In genomic region chr3:104616155-104616554, GRCm38 (mm10) we compare ENCODE assay signal across 10 mouse cellular contexts. TPM values are rescaled to one million over a fixed set of nuclear protein-coding genes. Genes with fewer than 3 reads are reported as not detected.
DNase-seq lines count a peak whose midpoint lies in the region; ATAC-seq and TF ChIP-seq lines count a peak whose summit lies in the region.
"Had no signal": no experiment of that assay in that cellular context is flagged by ENCODE, and none has a peak within 500 bp of the region (broad histone marks: within the 10 kb centered on the region; RNA-seq: fewer than 3 reads in every experiment).

No protein-coding gene starts in this region.

- no peak overlapping the region for H3K9ac ChIP-seq in hindbrain, embryonic 15.5 days
- no peak overlapping the region for H3K9ac ChIP-seq in hindbrain, postnatal 0 days (replicated peaks; ENCODE audit: low read length)
- no peak overlapping the region for H3K9ac ChIP-seq in neural tube, embryonic 13.5 days
- no peak overlapping the region for H3K9ac ChIP-seq in hindbrain, embryonic 11.5 days (ENCODE audit: low read depth, low read length)
- H3K9ac ChIP-seq: limb, embryonic 15.5 days had no signal

- no peak for TF ChIP-seq CTCF in hindbrain, postnatal 0 days (IDR thresholded peaks at IDR 0.05; ENCODE audit: low read depth)

- H3K4me1 ChIP-seq in hindbrain, embryonic 15.5 days (replicated peaks) = peaks cover 5% of the 10 kb centered on the region; the same call in 1 of the 2 replicates
- no peaks in the 10 kb centered on the region for H3K4me1 ChIP-seq in hindbrain, postnatal 0 days (ENCODE audit: insufficient read depth, low read length)
- H3K4me1 ChIP-seq in neural tube, embryonic 13.5 days (replicated peaks) = peaks cover 8% of the 10 kb centered on the region
- H3K4me1 ChIP-seq in hindbrain, embryonic 11.5 days (replicated peaks; ENCODE audit: control insufficient read depth, insufficient read depth, low read length) = no peaks in the 10 kb centered on the region

- no peaks in the 10 kb centered on the region for H3K27me3 ChIP-seq in hindbrain, embryonic 15.5 days
- H3K27me3 ChIP-seq in hindbrain, postnatal 0 days (ENCODE audit: insufficient read depth, low read length) = no peaks in the 10 kb centered on the region
- no peaks in the 10 kb centered on the region for H3K27me3 ChIP-seq in neural tube, embryonic 13.5 days
- no peaks in the 10 kb centered on the region for H3K27me3 ChIP-seq in hindbrain, embryonic 11.5 days (ENCODE audit: control insufficient read depth, insufficient read depth, low read length)
- H3K27me3 ChIP-seq: limb, embryonic 15.5 days had no signal

- DNase-seq in hindbrain, postnatal 0 days (ENCODE audit: low spot score) = no peak
- no peak for DNase-seq in embryo, embryonic 11 days
- no peak for DNase-seq in heart, postnatal 4 days
- DNase-seq in hindbrain, embryonic 11.5 days (ENCODE audit: low spot score) = no peak

- no peak overlapping the region for H3K4me3 ChIP-seq in hindbrain, embryonic 15.5 days
- no peak overlapping the region for H3K4me3 ChIP-seq in hindbrain, postnatal 0 days (ENCODE audit: low read length)
- no peak overlapping the region for H3K4me3 ChIP-seq in neural tube, embryonic 13.5 days
- no peak overlapping the region for H3K4me3 ChIP-seq in hindbrain, embryonic 11.5 days (ENCODE audit: low read depth, low read length)
- H3K4me3 ChIP-seq: forebrain, embryonic 10.5 days; limb, embryonic 15.5 days had no signal

- no peak overlapping the region for H3K27ac ChIP-seq in hindbrain, embryonic 15.5 days (replicated peaks)
- no peak overlapping the region for H3K27ac ChIP-seq in hindbrain, postnatal 0 days
- H3K27ac ChIP-seq in neural tube, embryonic 13.5 days (replicated peaks) = no peak overlapping the region
- H3K27ac ChIP-seq in hindbrain, embryonic 11.5 days (ENCODE audit: low read depth, low read length) = no peak overlapping the region
- H3K27ac ChIP-seq: forebrain, embryonic 10.5 days; limb, embryonic 15.5 days had no signal

- 57% methylated on average over 8 of the region's 8 CpGs for WGBS in hindbrain, embryonic 15.5 days
- 48% methylated on average over 8 of the region's 8 CpGs for WGBS in hindbrain, postnatal 0 days
- 46% methylated on average over 8 of the region's 8 CpGs for WGBS in neural tube, embryonic 13.5 days
- WGBS in hindbrain, embryonic 11.5 days = 57% methylated on average over 8 of the region's 8 CpGs

- no peak overlapping the region for H3K4me2 ChIP-seq in hindbrain, embryonic 15.5 days
- no peak overlapping the region for H3K4me2 ChIP-seq in hindbrain, postnatal 0 days (ENCODE audit: low read depth, low read length)
- peak overlapping the region; percentile 31 for H3K4me2 ChIP-seq in neural tube, embryonic 13.5 days
- H3K4me2 ChIP-seq in hindbrain, embryonic 11.5 days (replicated peaks; ENCODE audit: low read depth, low read length) = no peak overlapping the region
- H3K4me2 ChIP-seq: limb, embryonic 15.5 days had no signal

- H3K9me3 ChIP-seq in hindbrain, embryonic 15.5 days = no peaks in the 10 kb centered on the region
- H3K9me3 ChIP-seq in hindbrain, postnatal 0 days (ENCODE audit: low read length) = no peaks in the 10 kb centered on the region
- H3K9me3 ChIP-seq in neural tube, embryonic 13.5 days = no peaks in the 10 kb centered on the region
- no peaks in the 10 kb centered on the region for H3K9me3 ChIP-seq in hindbrain, embryonic 11.5 days (ENCODE audit: control insufficient read depth, low read length)
- H3K9me3 ChIP-seq: forebrain, embryonic 10.5 days; limb, embryonic 15.5 days had no signal

- 0 out of 2 replicates have a peak, but pooled peaks have one; percentile 42 for ATAC-seq in hindbrain, embryonic 15.5 days (ENCODE audit: low FRiP score, low read depth)
- ATAC-seq in hindbrain, postnatal 0 days = no peak
- ATAC-seq in CD4-positive, CD25-positive, alpha-beta regulatory T cell, adult 4 months = peak; percentile 95
- peak; percentile 89 for ATAC-seq in frontal cortex, adult (ENCODE audit: low TSS enrichment)
- ATAC-seq in neural tube, embryonic 13.5 days (ENCODE audit: low read depth) = peak; percentile 81
- no peak for ATAC-seq in hindbrain, embryonic 11.5 days (ENCODE audit: low FRiP score)

- H3K36me3 ChIP-seq in hindbrain, embryonic 15.5 days = no peaks in the 10 kb centered on the region
- no peaks in the 10 kb centered on the region for H3K36me3 ChIP-seq in hindbrain, postnatal 0 days (ENCODE audit: insufficient read depth, low read length)
- no peaks in the 10 kb centered on the region for H3K36me3 ChIP-seq in neural tube, embryonic 13.5 days
- H3K36me3 ChIP-seq in hindbrain, embryonic 11.5 days (ENCODE audit: control insufficient read depth, insufficient read depth, low read length) = no peaks in the 10 kb centered on the region
- H3K36me3 ChIP-seq: forebrain, embryonic 10.5 days; limb, embryonic 15.5 days had no signal

RNA-seq across cellular contexts. Expression of gene Slc16a1, which starts 22.3 kb away (rescaled TPM):
- 9.1 and 10.5 TPM in 2 replicates for polyA plus RNA-seq in hindbrain, embryonic 15.5 days (2015; fragmentation: Nextera tagmentation; extraction: Ambion mirVana)
- total RNA-seq in hindbrain, postnatal 0 days (2014; rRNA removed) = 40.2 and 43.4 TPM in 2 replicates
- 21.8 and 22.6 TPM in 2 replicates for polyA plus RNA-seq in hindbrain, postnatal 0 days (2015; fragmentation: Nextera tagmentation; extraction: Ambion mirVana)
- polyA plus RNA-seq in CD4-positive, CD25-positive, alpha-beta regulatory T cell, adult 4 months (2017; shearing (Covaris generic)) = 1 to 10 TPM; 6.0 to 6.6 TPM
- 8.3 and 9.8 TPM in 2 replicates for polyA plus RNA-seq in neural tube, embryonic 13.5 days (2015; fragmentation: Nextera tagmentation; extraction: Ambion mirVana)
- 100 to 1,000 TPM; 178 to 191 TPM for total RNA-seq in heart, postnatal 4 days (2021)
- polyA plus RNA-seq in hindbrain, embryonic 11.5 days (2014; fragmentation: Nextera tagmentation; extraction: Ambion mirVana) = 31.7 and 33.4 TPM in 2 replicates

Comparison
In these comparisons a context has a peak if more than half of its experiments do, and no peak if none do; other contexts are left out.
1. ATAC-seq: peak in hindbrain, embryonic 15.5 days (single experiment), CD4-positive, CD25-positive, alpha-beta regulatory T cell, adult 4 months (single experiment), frontal cortex, adult (single experiment) and neural tube, embryonic 13.5 days (single experiment); none in hindbrain, postnatal 0 days (single experiment) and hindbrain, embryonic 11.5 days (single experiment).